Mouse (Mus musculus): Measurements from ENCODE around the gene Gm11172. TPM values are rescaled to one million over a fixed set of nuclear protein-coding genes. Genes with fewer than 3 reads are reported as not detected.
"Not testable (repeated sequence)": the region's sequence is repeated elsewhere in the genome, so short reads cannot be mapped to it uniquely, and the experiment has no call there.

Gm11172 gene
- polyA plus RNA-seq, 1 experiment from 2014 or later = not detected

DNA sequence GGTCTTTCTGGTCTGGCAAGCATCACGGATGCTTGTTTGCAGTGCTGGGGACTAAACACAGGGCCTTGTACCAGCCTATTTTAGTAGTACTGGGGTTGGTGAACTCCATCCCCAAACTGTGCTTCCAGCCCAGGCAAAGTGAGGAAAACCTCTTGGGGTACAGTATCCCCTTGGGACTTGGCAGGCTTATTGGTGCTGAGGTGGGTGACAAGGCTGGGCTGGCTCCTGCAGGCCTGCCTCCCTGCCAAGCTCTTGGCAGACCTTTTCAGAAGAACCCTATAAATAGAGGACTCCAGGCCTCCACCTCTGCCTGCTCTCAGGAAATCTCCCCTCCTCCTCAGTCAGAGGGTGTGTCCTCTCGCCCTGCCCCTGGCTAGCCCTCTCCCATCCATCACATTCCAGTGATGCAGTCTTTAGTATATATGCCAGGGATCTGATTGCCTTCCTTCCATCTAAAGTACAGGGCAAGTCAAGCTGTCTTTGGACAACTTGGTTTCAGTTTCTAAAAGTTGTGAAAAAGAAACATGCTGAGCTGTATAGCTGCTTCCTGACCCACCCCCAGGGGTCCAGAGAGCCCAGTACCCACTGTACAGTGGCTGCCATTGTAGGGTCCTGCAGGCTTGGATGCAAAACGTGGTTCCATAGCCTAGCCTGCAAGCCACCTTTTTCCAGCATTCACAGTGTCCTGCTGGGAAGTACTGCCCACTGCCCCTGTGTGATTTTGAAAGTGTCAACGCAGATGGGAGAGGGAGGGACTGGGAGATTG is 25.8 kb upstream of the Gm11172 start:
- Histone ChIP-seq H3K9ac (0 out of 2 replicates have a peak overlapping the region, but pooled peaks have one; percentile 80), H3K4me2 (peak overlapping the region; percentile 99; the same call in 1 of the 2 replicates), H3K36me3 (no peaks in the 10 kb centered on the region), H3K4me3 (no peak overlapping the region), H3K9me3 (no peaks in the 10 kb centered on the region), H3K4me1 (replicated peaks) (peaks cover 43% of the 10 kb centered on the region), H3K27me3 (peaks cover 24% of the 10 kb centered on the region), H3K27ac (replicated peaks) (no peak overlapping the region)
- 64% methylated on average over 4 of the region's 4 CpGs for WGBS
- no peak for ATAC-seq (ENCODE audit: low read depth)

DNA sequence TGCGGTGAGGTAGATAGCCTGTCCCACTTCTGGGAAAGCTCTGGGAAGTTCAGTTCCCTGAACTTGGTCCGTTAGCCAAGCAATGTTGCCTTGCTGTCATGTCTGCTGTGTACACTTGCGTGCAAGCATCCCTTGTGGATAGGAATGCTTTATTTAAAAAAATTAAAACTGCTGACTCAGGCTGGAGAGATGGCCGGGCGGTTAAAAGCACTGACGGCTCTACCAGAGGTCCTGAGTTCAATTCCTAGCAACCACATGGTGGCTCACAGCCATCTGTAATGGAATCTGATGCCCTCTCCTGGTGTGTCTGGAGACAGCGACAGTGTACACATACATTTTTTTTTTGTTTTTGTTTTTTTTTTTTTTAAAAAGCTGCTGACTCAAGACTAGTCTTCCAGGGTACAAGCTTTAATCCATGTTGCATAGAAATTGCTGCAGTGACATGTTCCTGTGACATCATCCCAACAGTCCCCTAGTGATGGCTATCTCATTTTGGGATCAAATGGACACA is 25.1 kb upstream of the Gm11172 start:
- H3K9ac ChIP-seq = no peak overlapping the region
- no peak for ATAC-seq (ENCODE audit: low read depth)
- H3K27me3 ChIP-seq = peaks cover 21% of the 10 kb centered on the region
- H3K4me3 ChIP-seq = no peak overlapping the region
- no peaks in the 10 kb centered on the region for H3K36me3 ChIP-seq
- peaks cover 36% of the 10 kb centered on the region for H3K4me1 ChIP-seq (replicated peaks)
- WGBS = 87% methylated on average over 7 of the region's 7 CpGs
- H3K9me3 ChIP-seq = no peaks in the 10 kb centered on the region
- H3K4me2 ChIP-seq = no peak overlapping the region
- no peak overlapping the region for H3K27ac ChIP-seq (replicated peaks)

DNA sequence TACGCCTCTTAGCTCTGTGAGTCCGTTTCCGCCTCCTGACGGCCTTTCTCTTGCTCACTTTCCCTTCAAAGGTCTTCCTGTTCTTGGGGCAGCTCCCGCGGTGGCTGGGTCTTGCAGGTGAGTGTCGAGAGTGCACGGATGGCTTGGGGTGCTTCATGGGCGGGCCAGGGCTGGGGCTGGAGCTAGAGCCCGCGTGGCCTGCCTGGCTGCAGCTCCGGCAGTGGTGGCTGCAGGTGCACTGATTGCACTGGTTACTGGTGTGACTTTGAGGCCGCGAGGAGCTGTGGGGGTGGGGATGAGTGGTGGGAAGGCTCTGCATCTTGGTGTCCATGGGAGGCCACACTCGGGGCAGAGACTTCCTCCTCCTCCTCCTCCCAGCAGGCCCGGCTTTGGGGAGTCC is 24.4 kb upstream of the Gm11172 start, which contains the start of gene Tnp2:
TSS of gene Tnp2 (minus strand) at position 390 of the 400 bp plus-strand sequence.
- no peak within 1 kb of the TSS for H3K9ac ChIP-seq
- peaks cover 30% of the 10 kb centered on the region for H3K4me1 ChIP-seq (replicated peaks)
- peaks cover 14% of the 10 kb centered on the region for H3K27me3 ChIP-seq
- no peaks in the 10 kb centered on the region for H3K36me3 ChIP-seq
- H3K27ac ChIP-seq (replicated peaks) = no peak within 1 kb of the TSS
- no peak within 1 kb of the TSS for H3K4me2 ChIP-seq
- 53% methylated on average over 16 of the region's 16 CpGs for WGBS
- H3K4me3 ChIP-seq = no peak within 1 kb of the TSS
- no peak for ATAC-seq (ENCODE audit: low read depth)
- no peaks in the 10 kb centered on the region for H3K9me3 ChIP-seq

DNA sequence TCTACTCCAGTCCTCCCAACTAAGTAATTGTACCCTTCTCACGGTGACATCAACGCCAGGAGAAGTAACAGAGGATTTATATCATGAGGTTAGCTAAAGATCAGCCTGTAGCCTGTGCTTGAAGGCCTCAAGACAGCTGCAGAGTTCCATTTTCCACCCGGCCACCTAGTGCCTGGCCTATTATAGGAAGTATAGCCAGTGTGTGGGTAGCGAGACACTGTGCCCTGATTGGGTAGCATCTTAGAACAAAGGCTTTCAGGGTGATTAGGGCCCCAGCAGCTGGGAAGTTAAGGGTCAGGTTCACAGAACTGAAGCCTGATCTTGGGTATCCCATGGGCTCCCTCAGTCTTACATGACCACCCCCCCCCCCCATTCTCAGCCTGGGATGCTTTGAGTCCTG is 23.8 kb upstream of the Gm11172 start:
- Histone ChIP-seq H3K9me3 (no peaks in the 10 kb centered on the region), H3K4me2 (no peak overlapping the region), H3K9ac (no peak overlapping the region), H3K27ac (replicated peaks) (no peak overlapping the region), H3K4me1 (replicated peaks) (peaks cover 24% of the 10 kb centered on the region), H3K4me3 (no peak overlapping the region), H3K36me3 (no peaks in the 10 kb centered on the region), H3K27me3 (peaks cover 9% of the 10 kb centered on the region)
- no peak for ATAC-seq (ENCODE audit: low read depth)
- 43% methylated on average over 4 of the region's 4 CpGs for WGBS

DNA sequence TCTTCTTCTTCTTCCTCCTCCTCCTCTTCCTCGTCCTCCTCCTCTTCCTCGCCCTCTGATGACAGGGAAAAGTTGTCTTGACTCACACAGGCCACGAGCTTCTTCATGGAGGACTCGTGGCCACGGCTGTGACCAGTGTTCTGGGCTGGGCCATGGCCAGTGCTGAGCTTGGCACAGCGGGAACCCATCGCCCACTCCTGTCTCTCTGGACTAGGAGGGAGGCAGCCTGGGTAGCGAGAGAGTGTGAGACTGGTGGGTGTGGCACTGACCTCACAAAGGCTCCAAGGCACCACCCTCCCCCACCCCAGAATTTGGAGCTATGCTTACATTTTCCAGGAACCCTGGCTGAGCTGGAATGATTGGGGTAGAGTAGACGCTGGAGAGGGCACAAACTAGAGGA is 22.0 kb upstream of the Gm11172 start, which contains the start of gene Prm3:
TSS of gene Prm3 (minus strand) at position 213 of the 400 bp plus-strand sequence.
- H3K27me3 ChIP-seq = peaks cover 6% of the 10 kb centered on the region
- H3K4me2 ChIP-seq = no peak within 1 kb of the TSS
- WGBS = 77% methylated on average over 9 of the region's 9 CpGs
- no peaks in the 10 kb centered on the region for H3K36me3 ChIP-seq
- H3K4me1 ChIP-seq (replicated peaks) = peaks cover 13% of the 10 kb centered on the region
- no peak within 1 kb of the TSS for H3K4me3 ChIP-seq
- no peaks in the 10 kb centered on the region for H3K9me3 ChIP-seq
- no peak for ATAC-seq (ENCODE audit: low read depth)
- no peak within 1 kb of the TSS for H3K27ac ChIP-seq (replicated peaks)
- H3K9ac ChIP-seq = no peak within 1 kb of the TSS

DNA sequence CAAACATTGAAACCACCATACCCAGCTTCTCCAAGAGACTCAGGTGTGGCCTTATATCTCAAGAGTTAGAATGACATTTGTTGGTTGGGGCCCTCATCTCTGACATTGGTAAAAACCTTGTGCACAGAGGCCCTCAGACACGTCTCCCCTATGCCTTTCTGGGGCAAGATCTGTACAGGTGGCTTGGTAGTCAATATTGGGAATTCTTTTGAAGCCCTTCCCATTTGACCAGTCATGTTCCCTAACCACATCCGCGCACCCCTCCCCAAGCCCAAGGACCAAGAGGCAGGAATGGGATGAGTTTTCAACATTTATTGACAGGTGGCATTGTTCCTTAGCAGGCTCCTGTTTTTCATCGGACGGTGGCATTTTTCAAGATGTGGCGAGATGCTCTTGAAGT is 16.7 kb upstream of the Gm11172 start, which contains the start of gene Prm2:
TSS of gene Prm2 (minus strand) at position 101 of the 400 bp plus-strand sequence.
- no peak for ATAC-seq (ENCODE audit: low read depth)
- 80% methylated on average over 6 of the region's 6 CpGs for WGBS
- H3K4me3 ChIP-seq = no peak within 1 kb of the TSS

DNA sequence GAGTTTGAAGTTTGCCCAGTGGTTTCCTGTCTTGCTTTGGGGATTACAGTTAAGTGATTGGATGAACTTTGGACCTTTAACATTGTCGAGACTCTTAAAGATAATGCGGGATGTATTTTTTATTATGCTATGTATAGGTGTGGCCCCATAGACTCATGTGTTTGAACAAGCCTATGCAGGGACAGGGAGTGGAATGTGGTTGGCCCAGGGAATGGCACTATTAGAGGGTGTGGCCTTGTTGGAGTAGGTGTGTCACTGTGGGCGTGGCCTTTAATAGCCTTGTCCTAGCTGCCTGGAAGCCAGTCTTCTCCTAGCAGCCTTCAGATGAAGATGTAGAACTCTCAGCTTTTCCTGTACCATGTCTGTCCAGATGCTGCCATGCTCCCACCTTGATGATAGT is 10.3 kb upstream of the Gm11172 start:
- not testable (repeated sequence) for H3K9me3 ChIP-seq; H3K36me3 ChIP-seq; H3K4me2 ChIP-seq; H3K9ac ChIP-seq; H3K4me1 ChIP-seq (replicated peaks); H3K27me3 ChIP-seq; ATAC-seq (ENCODE audit: low read depth); H3K4me3 ChIP-seq; H3K27ac ChIP-seq (replicated peaks)
- WGBS = 86% methylated on average over 3 of the region's 3 CpGs

More for the DNA sequence above, 16.7 kb upstream of the Gm11172 start, which contains the start of gene Prm2:
- Histone ChIP-seq H3K9me3 (no peaks in the 10 kb centered on the region), H3K27me3 (peaks cover 23% of the 10 kb centered on the region), H3K4me2 (no peak within 1 kb of the TSS), H3K27ac (replicated peaks) (no peak within 1 kb of the TSS), H3K4me1 (replicated peaks) (no peaks in the 10 kb centered on the region), H3K36me3 (no peaks in the 10 kb centered on the region), H3K9ac (no peak within 1 kb of the TSS)

DNA sequence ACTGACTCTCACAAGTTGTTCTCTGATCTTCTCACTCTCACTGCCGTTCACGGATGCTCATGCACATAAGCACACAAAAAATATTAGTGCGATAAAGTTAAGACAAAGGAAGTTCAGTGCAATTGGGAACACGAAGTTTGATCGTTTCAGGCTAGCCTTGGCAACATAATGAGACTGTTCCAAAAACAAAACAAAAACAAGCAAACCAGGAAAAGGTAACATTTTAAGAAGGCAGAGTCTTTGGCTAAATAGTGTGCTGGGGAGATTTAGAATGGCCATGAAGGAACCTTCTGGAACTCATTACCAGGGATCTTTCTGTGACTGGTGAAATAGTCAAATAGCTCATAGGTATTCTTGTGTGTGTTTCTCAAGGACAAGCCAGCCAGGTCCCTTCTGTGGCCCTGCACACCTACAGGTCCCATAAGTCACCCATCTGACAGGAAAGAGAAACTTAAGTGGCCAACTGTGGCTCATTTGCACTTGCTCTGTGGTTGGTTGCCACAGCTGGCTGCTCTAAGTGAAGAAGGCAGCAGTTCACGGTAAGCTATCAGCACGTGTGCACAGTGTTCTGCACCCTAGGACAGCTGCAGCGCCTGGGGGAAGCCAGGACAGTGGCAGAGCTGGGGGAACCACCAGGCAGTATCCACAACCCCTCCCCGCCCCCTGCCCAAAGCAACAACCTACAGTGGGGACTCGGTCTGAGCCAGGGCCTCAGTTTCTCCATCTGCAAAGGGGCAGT is 6.8 kb upstream of the Gm11172 start, which contains the start of gene Prm1:
TSS of gene Prm1 (minus strand) at position 51 of the 739 bp plus-strand sequence.
- Histone ChIP-seq H3K4me1 (replicated peaks) (0 out of 2 replicates have a peak, but pooled peaks cover 6% of the 10 kb centered on the region), H3K27me3 (no peaks in the 10 kb centered on the region), H3K4me2 (no peak within 1 kb of the TSS), H3K27ac (replicated peaks) (no peak within 1 kb of the TSS), H3K9me3 (no peaks in the 10 kb centered on the region), H3K4me3 (no peak within 1 kb of the TSS), H3K9ac (no peak within 1 kb of the TSS), H3K36me3 (no peaks in the 10 kb centered on the region)
- no peak for ATAC-seq (ENCODE audit: low read depth)
- WGBS = 75% methylated on average over 10 of the region's 10 CpGs

DNA sequence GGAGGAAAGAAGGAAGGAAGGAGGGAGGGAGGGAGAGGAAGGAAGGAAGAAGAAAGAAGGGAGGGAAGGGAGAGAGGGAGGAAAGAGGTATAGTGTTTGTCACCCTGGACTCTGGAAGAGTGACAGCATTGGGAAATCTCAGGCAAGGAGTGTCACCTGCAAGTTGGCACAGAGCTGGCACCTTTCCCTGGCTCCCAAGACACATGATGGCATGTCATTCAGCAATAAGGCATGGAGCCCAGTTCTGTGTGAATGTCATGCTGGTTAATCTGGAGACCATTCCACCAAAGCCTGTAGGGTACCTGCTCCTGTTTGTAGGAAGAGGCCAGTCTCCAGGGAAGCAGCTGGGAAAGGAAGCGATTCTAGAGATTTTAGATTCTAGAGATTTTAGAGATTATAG is 2.3 kb upstream of the Gm11172 start:
- H3K36me3 ChIP-seq = no peaks in the 10 kb centered on the region
- H3K27ac ChIP-seq (replicated peaks) = no peak overlapping the region
- H3K9me3 ChIP-seq = no peaks in the 10 kb centered on the region
- 100% methylated on average over 1 of the region's 1 CpGs for WGBS
- ATAC-seq (ENCODE audit: low read depth) = no peak
- no peak overlapping the region for H3K9ac ChIP-seq
- no peak overlapping the region for H3K4me3 ChIP-seq
- 0 out of 2 replicates have a peak, but pooled peaks cover 6% of the 10 kb centered on the region for H3K4me1 ChIP-seq (replicated peaks)
- no peak overlapping the region for H3K4me2 ChIP-seq
- no peaks in the 10 kb centered on the region for H3K27me3 ChIP-seq

DNA sequence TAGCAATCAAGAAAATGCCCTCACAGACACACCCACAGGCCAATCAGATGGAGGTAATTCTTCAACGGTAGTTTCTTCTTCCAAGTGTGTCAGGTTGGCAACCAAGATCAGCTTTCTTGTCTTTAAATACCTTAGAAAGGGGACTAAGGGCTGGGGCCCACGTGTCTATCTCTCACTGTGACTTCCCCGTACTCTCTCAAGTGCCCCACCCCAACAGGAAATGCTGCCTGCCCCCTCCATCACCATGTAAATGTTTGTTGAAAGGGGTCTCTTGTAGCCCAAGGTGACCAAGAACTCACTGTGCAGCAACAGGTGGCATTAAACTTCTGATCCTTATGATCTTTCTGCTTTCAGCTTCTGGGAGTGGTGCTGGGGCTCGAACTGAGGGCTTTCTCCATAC is 1.0 kb downstream of the Gm11172 start:
- ATAC-seq (ENCODE audit: low read depth) = no peak
- no peak overlapping the region for H3K27ac ChIP-seq (replicated peaks)
- 86% methylated on average over 4 of the region's 4 CpGs for WGBS
- H3K4me1 ChIP-seq (replicated peaks) = no peaks in the 10 kb centered on the region
- no peaks in the 10 kb centered on the region for H3K27me3 ChIP-seq
- no peaks in the 10 kb centered on the region for H3K36me3 ChIP-seq
- no peak overlapping the region for H3K9ac ChIP-seq
- H3K4me3 ChIP-seq = no peak overlapping the region
- H3K9me3 ChIP-seq = no peaks in the 10 kb centered on the region
- H3K4me2 ChIP-seq = no peak overlapping the region

DNA sequence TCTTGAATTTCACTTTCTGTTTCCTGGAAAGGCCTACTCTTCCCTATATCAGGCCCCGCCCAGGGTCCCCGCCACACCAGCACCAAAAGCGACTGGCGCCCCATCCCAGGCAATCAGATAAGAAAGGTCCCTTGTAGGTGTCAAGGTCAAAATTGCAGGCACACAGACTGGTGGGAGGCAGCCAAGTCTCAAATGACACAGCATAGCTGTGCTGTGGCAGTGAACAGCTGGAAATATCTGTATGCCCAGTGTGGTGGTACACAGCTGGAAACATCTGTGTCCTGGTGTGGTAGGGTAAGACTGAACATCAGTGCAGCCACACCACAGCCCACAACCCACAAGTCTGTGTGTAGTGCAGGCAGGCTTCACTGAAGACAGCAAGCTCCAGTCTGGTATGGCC is 2.1 kb downstream of the Gm11172 start:
- no peak overlapping the region for H3K27ac ChIP-seq (replicated peaks)
- WGBS = 89% methylated on average over 4 of the region's 4 CpGs
- no peaks in the 10 kb centered on the region for H3K9me3 ChIP-seq
- H3K4me1 ChIP-seq (replicated peaks) = no peaks in the 10 kb centered on the region
- no peak for ATAC-seq (ENCODE audit: low read depth)
- no peaks in the 10 kb centered on the region for H3K27me3 ChIP-seq
- H3K9ac ChIP-seq = no peak overlapping the region
- no peaks in the 10 kb centered on the region for H3K36me3 ChIP-seq
- no peak overlapping the region for H3K4me3 ChIP-seq
- H3K4me2 ChIP-seq = no peak overlapping the region

DNA sequence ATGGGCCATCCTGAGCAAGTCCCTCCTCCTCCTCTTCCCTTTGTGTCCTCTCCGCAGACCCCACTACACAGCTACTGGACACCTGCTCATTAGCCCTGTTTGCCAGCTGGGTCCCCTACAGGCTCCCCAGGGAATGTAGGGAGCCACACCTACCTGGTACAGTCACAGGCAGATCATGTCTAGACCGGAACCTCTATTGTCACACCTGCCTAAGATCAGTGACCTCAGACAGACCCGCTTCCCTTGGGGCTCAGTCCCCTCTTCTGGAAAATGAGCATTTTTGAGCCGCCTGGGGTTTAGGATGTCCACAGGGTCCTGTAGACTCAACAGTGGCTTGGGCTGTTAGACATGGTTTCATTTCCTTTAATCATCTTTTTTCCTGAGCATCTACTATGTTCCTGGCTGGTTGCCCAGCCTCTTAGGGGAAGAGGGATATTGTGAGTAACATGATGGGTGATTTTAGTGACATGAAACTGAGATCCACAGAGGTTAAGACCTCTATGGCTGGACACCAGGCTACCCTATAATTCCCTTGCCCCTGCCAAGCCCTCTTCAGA is 5.9 kb downstream of the Gm11172 start:
- no peaks in the 10 kb centered on the region for H3K27me3 ChIP-seq
- ATAC-seq (ENCODE audit: low read depth) = no peak
- no peak overlapping the region for H3K4me3 ChIP-seq
- no peak overlapping the region for H3K4me2 ChIP-seq
- 75% methylated on average over 4 of the region's 4 CpGs for WGBS
- H3K4me1 ChIP-seq (replicated peaks) = no peaks in the 10 kb centered on the region
- no peaks in the 10 kb centered on the region for H3K36me3 ChIP-seq
- no peak overlapping the region for H3K27ac ChIP-seq (replicated peaks)
- H3K9me3 ChIP-seq = no peaks in the 10 kb centered on the region
- no peak overlapping the region for H3K9ac ChIP-seq
